Mouse (Mus musculus) kidney, embryonic 15.5 days (tissue): ENCODE measurements around the gene Sltm. TPM values are rescaled to one million over a fixed set of nuclear protein-coding genes. Genes with fewer than 3 reads are reported as not detected.

ENCODE experiments used
- ATAC-seq: fragments of 200-750 bp; cut with Nextera tagmentation; replicated peaks from 2 replicates; pipeline ENCODE4 v1.8.0; 2017; ENCODE audit warnings: moderate TSS enrichment; ENCODE audit not compliant: low FRiP score
- H3K27ac ChIP-seq: fragments of 300-500 bp; sonication (generic); 2 replicates; pipeline ENCODE4 v1.5.1; 2015; ENCODE audit warnings: mild to moderate bottlenecking, inconsistent platforms
- H3K27me3 ChIP-seq: fragments of 300-500 bp; sonication (generic); 2 replicates; pipeline ENCODE4 v1.6.1; 2015; ENCODE audit warnings: inconsistent platforms
- H3K36me3 ChIP-seq: fragments of 300-500 bp; sonication (generic); 2 replicates; pipeline ENCODE4 v1.6.1; 2015; ENCODE audit warnings: inconsistent platforms
- H3K4me1 ChIP-seq: fragments of 300-500 bp; sonication (generic); 2 replicates; pipeline ENCODE4 v1.6.1; 2015; ENCODE audit warnings: inconsistent platforms
- H3K4me2 ChIP-seq: fragments of 300-500 bp; sonication (generic); 2 replicates; pipeline ENCODE4 v1.6.1; 2015; ENCODE audit warnings: moderate library complexity, mild to moderate bottlenecking, inconsistent platforms
- H3K4me3 ChIP-seq: fragments of 300-500 bp; sonication (generic); replicated peaks from 2 replicates; pipeline ENCODE4 v1.5.1; 2015; ENCODE audit warnings: mild to moderate bottlenecking, inconsistent platforms
- H3K9ac ChIP-seq: fragments of 300-500 bp; sonication (generic); 2 replicates; pipeline ENCODE4 v1.6.1; 2015; ENCODE audit warnings: mild to moderate bottlenecking, inconsistent platforms
- H3K9me3 ChIP-seq: fragments of 300-500 bp; sonication (generic); replicated peaks from 2 replicates; pipeline ENCODE4 v1.6.1; 2016; ENCODE audit warnings: inconsistent platforms
- WGBS: fragments of 180-500 bp; shearing (Covaris S2); methylation state at CpG from one replicate; pipeline ENCODE4 v1.1.7; 2015; ENCODE audit warnings: mixed read lengths; 5-methylcytosine and 5-hydroxymethylcytosine counted together
- polyA plus RNA-seq: library from polyadenylated mRNA; unstranded; fragments of >200 nt; fragmentation: Nextera tagmentation; extraction: Ambion mirVana; gene quantifications from 2 replicates; pipeline ENCODE4 v1.2.1, GENCODE M21; 2015

The Sltm gene
- polyA plus RNA-seq, 1 experiment from 2014 or later: 63.1 TPM

DNA sequence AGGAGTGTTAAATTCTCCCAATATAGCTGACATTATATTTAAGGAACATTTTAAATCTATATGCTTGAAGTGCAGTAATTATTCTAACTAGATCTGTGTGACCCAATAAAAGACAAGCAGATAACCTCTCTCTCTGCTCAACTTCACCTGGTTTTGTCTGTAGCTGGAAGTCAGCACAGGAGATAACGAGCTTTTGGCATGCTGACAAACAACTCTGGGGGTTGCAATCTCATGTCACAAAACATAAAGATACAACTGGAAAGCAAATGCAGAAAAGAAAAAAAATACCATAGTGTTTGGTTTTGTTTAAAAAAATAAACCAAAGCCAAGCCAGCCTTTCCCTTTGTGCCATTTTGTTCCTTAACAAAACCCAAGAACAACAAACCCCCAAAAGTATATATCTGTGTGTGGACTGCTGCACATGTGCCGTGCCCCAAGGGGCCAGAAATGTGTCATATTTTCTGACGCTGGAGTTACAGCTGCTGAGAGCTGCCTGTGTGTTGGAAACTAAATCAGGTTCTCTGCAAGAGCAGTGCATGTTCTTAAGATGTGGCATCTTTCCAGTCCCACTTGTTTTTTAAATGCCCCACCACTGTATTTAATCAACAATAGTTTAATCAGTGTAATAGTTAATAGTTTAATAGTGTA, 68.6 kb downstream of the Sltm start:
- no peak overlapping the region for H3K4me2 ChIP-seq
- H3K4me1 ChIP-seq: no peaks in the 10 kb centered on the region
- no peak overlapping the region for H3K27ac ChIP-seq
- H3K27me3 ChIP-seq: no peaks in the 10 kb centered on the region
- no peak overlapping the region for H3K4me3 ChIP-seq
- no peaks in the 10 kb centered on the region for H3K9me3 ChIP-seq
- 65% methylated on average over 3 of the region's 3 CpGs for WGBS
- H3K36me3 ChIP-seq: peaks cover 36% of the 10 kb centered on the region
- no peak for ATAC-seq
- H3K9ac ChIP-seq: no peak overlapping the region

DNA sequence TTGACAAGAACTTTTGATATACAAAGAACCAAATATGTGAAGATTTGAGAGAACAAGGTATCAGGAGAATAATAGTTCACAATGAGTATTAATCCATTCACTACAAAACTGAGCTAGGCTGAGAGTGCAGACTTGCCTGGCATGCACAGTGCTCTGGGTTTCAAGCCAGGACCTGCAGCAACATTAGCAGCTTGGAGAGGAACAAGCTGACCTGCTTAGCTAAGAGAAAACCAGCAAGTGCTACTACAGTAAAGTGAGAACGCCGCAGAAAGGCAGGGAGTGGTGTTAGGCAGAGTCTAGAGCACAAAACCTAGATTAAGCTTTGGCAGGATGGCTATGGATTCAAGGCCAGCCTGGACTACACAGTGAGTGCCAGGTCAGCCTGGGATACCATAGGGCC, 87.2 kb downstream of the Sltm start:
- no peak overlapping the region for H3K4me2 ChIP-seq
- no peaks in the 10 kb centered on the region for H3K27me3 ChIP-seq
- H3K9me3 ChIP-seq: no peaks in the 10 kb centered on the region
- H3K36me3 ChIP-seq: peaks cover 6% of the 10 kb centered on the region; the same call in 1 of the 2 replicates
- H3K4me3 ChIP-seq: no peak overlapping the region
- WGBS: 95% methylated on average over 2 of the region's 2 CpGs
- H3K4me1 ChIP-seq: no peaks in the 10 kb centered on the region
- ATAC-seq: no peak
- no peak overlapping the region for H3K9ac ChIP-seq
- no peak overlapping the region for H3K27ac ChIP-seq

DNA sequence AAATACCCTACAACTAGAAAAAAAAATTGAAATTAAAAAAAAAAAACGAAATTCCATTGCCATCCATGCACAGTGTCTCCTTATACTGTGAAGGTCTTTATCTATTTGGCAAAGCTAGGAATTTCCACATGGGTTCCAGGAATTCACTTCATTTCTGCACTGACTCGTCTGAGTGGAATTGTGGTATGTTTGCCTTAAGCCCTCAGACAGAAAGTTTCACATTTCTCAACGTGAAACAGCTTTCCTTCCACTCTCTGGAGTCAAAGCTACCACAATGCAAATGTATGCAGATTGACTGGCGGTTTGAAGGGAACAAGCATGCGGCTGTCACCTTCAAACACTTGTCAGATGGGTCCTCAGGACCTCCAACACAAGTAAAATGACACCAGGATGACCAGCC, 89.1 kb downstream of the Sltm start:
- H3K36me3 ChIP-seq: 0 out of 2 replicates have a peak, but pooled peaks cover 2% of the 10 kb centered on the region
- H3K4me3 ChIP-seq: no peak overlapping the region
- no peaks in the 10 kb centered on the region for H3K4me1 ChIP-seq
- H3K27me3 ChIP-seq: no peaks in the 10 kb centered on the region
- no peak overlapping the region for H3K4me2 ChIP-seq
- no peak overlapping the region for H3K9ac ChIP-seq
- no peak overlapping the region for H3K27ac ChIP-seq
- H3K9me3 ChIP-seq: no peaks in the 10 kb centered on the region
- WGBS: 28% methylated on average over 5 of the region's 5 CpGs
- no peak for ATAC-seq

DNA sequence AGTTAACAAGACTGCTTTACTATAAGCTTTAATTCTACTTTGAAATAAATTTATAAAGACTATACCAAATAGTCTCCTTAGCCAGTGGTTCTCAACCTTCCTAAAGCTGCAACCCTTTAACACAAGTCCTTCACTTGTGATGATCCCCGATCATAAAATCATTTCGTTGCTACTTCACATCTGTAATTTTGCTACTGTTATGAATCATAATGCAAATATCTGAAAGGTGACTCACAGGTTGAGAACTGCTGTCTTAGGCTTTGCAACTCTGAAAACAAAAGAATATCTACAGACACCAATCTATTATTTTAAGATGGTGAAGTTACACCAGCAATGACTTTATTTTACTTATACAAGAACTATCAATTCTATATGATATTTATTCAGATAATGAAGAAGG, 94.2 kb downstream of the Sltm start:
- WGBS: 81% methylated on average over 2 of the region's 2 CpGs
- Histone ChIP-seq H3K4me2 (no peak overlapping the region), H3K27ac (no peak overlapping the region), H3K27me3 (no peaks in the 10 kb centered on the region), H3K9me3 (no peaks in the 10 kb centered on the region), H3K9ac (no peak overlapping the region), H3K4me3 (no peak overlapping the region), H3K4me1 (no peaks in the 10 kb centered on the region), H3K36me3 (peaks cover 7% of the 10 kb centered on the region; the same call in 1 of the 2 replicates)
- ATAC-seq: no peak

Other genes with a start within 250 kb of the Sltm start
- gene Ccnb2, start 121.2 kb upstream of the Sltm start, polyA plus RNA-seq: 212 and 219 TPM in 2 replicates
- gene Rnf111, start 39.0 kb upstream of the Sltm start, polyA plus RNA-seq: 30.3 and 31.7 TPM in 2 replicates
- 0.10 and 0.57 TPM in 2 replicates for gene Gm10642, start 113.5 kb downstream of the Sltm start, polyA plus RNA-seq
- 10.2 and 11.4 TPM in 2 replicates for gene Mindy2, start 114.4 kb downstream of the Sltm start, polyA plus RNA-seq
- gene Adam10, start 136.2 kb downstream of the Sltm start, polyA plus RNA-seq: 88.3 and 92.2 TPM in 2 replicates